Mouse (Mus musculus) forebrain, postnatal 0 days (tissue): ENCODE results near the gene Smyd3. TPM values are rescaled to one million over a fixed set of nuclear protein-coding genes. Genes with fewer than 3 reads are reported as not detected.

Experiments
- ATAC-seq: fragments of 200-750 bp; cut with Nextera tagmentation; 2 replicates; pipeline ENCODE4 v1.8.0; 2017; ENCODE audit warnings: mild to moderate bottlenecking, moderate library complexity
- DNase-seq: peaks from one replicate; pipeline ENCODE4 v3.0.0-alpha.2; 2015
- H3K27ac ChIP-seq: fragments of 300-500 bp; sonication (generic); 2 replicates; pipeline ENCODE4 v1.5.1; 2014; ENCODE audit warnings: low read depth, mild to moderate bottlenecking, antibody characterized with exemption, low read length, moderate library complexity, mixed read lengths
- H3K27me3 ChIP-seq: fragments of 300-500 bp; sonication (generic); 2 replicates; pipeline ENCODE4 v1.6.1; 2014; ENCODE audit warnings: mild to moderate bottlenecking, low read length, mixed read lengths; ENCODE audit not compliant: insufficient read depth
- H3K36me3 ChIP-seq: fragments of 300-500 bp; sonication (generic); 2 replicates; pipeline ENCODE4 v1.6.1; 2014; ENCODE audit warnings: mild to moderate bottlenecking, moderate library complexity; ENCODE audit not compliant: insufficient read depth
- H3K4me1 ChIP-seq: fragments of 300-500 bp; sonication (generic); 2 replicates; pipeline ENCODE4 v1.6.1; 2014; ENCODE audit warnings: antibody characterized with exemption; ENCODE audit not compliant: insufficient read depth
- H3K4me2 ChIP-seq: fragments of 300-500 bp; sonication (generic); 2 replicates; pipeline ENCODE4 v1.6.1; 2014; ENCODE audit warnings: low read depth, mild to moderate bottlenecking, moderate library complexity
- H3K4me3 ChIP-seq: fragments of 300-500 bp; sonication (generic); 2 replicates; pipeline ENCODE4 v1.5.1; 2014; ENCODE audit warnings: low read depth, low read length, mixed read lengths
- H3K9ac ChIP-seq: fragments of 300-500 bp; sonication (generic); 2 replicates; pipeline ENCODE4 v1.6.1; 2014; ENCODE audit warnings: mild to moderate bottlenecking
- H3K9me3 ChIP-seq: fragments of 300-500 bp; sonication (generic); 2 replicates; pipeline ENCODE4 v1.6.1; 2016; ENCODE audit warnings: low read length
- CTCF ChIP-seq: sonication (generic); IDR thresholded peaks from 2 replicates; pipeline ENCODE4 v1.5.1; 2016; ENCODE audit warnings: antibody characterized with exemption, control low read depth, low read depth
- WGBS: fragments of 180-500 bp; shearing (Covaris S2); extraction: QIAGEN DNeasy Blood & Tissue Kit; methylation state at CpG from one replicate; pipeline ENCODE4 v1.1.7; 2014; 5-methylcytosine and 5-hydroxymethylcytosine counted together
- polyA plus RNA-seq: library from polyadenylated mRNA; unstranded; fragments of >200 nt; fragmentation: Nextera tagmentation; extraction: Ambion mirVana; gene quantifications from 2 replicates; pipeline ENCODE4 v1.2.1, GENCODE M21; 2015
- total RNA-seq: library from RNA; depleted of rRNA; stranded (reverse); fragments of >200 nt; gene quantifications from 2 replicates; pipeline ENCODE4 v1.2.3, GENCODE M21; 2014; rRNA removed

The Smyd3 gene
- total and polyA plus RNA-seq, 2 experiments from 2014 or later: 19.0 to 27.6 TPM

DNA sequence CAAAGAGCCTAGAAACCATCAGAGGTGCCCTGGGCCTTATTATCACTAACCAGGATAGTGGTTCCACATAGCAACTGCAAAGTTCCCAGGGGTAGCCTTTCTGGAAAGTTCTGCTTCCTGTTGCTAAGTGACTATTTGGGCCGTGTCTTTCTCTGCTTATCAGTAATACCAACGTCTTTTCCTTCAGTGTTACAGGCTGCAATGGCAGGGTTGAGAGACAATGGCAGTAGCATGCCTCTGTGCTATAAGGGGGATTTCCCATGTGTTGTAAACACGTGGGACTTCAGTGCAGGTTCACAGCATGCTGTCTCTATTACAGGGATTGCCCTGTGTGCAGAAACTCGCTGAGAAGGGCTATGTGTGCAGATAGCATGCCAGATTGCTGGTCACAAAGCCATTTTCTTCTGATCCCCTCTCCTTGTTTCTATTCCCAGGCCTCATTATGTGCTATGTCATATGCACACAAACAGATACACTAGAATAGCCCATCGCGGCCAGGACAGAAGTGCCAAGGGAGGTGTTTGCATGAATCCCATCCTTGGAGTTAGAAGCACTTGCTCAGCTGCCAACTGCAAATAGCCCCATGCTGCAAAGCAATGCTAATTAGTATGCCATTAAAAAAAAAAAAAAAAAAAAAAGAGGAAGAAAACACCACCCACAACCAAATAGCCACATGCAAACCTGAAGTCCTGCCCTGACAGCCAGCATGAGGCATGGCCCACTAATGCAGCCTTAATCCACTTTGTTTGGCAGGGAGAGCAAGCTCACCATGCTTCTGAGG, 604.7 kb downstream of the Smyd3 start:
- H3K4me2 ChIP-seq: no peak overlapping the region
- no peak overlapping the region for H3K4me3 ChIP-seq
- no peaks in the 10 kb centered on the region for H3K9me3 ChIP-seq
- TF ChIP-seq CTCF: no peak
- no peak overlapping the region for H3K27ac ChIP-seq
- H3K4me1 ChIP-seq: 0 out of 2 replicates have a peak, but pooled peaks cover 4% of the 10 kb centered on the region
- H3K27me3 ChIP-seq: no peaks in the 10 kb centered on the region
- 23% methylated on average over 6 of the region's 6 CpGs for WGBS
- DNase-seq: no peak
- no peak for ATAC-seq
- no peak overlapping the region for H3K9ac ChIP-seq
- H3K36me3 ChIP-seq: peaks cover 19% of the 10 kb centered on the region; the same call in 1 of the 2 replicates

- TF ChIP-seq CTCF: no peak
- Histone ChIP-seq H3K27ac (no peak overlapping the region), H3K9ac (no peak overlapping the region), H3K4me2 (no peak overlapping the region), H3K27me3 (no peaks in the 10 kb centered on the region), H3K4me1 (0 out of 2 replicates have a peak, but pooled peaks cover 4% of the 10 kb centered on the region), H3K9me3 (no peaks in the 10 kb centered on the region), H3K36me3 (peaks cover 8% of the 10 kb centered on the region; the same call in 1 of the 2 replicates), H3K4me3 (no peak overlapping the region)
- DNase-seq: no peak
- WGBS: 61% methylated on average over 14 of the region's 14 CpGs
- ATAC-seq: no peak
Observed at GRCm38 (mm10) chr1:178910951-178911350, 606.9 kb downstream of the Smyd3 start.

Other genes starting within 250 kb of the Smyd3 start
- 21.8 and 22.3 TPM in 2 replicates for gene Tfb2m, start 28.2 kb upstream of the Smyd3 start, total RNA-seq
- 45.9 and 47.3 TPM in 2 replicates for gene Tfb2m, start 28.2 kb upstream of the Smyd3 start, polyA plus RNA-seq
- 26.0 and 28.5 TPM in 2 replicates for gene Cnst, start 28.3 kb upstream of the Smyd3 start, total RNA-seq
- gene Cnst, start 28.3 kb upstream of the Smyd3 start, polyA plus RNA-seq: 8.6 and 12.8 TPM in 2 replicates
- gene Sccpdh, start 150.2 kb upstream of the Smyd3 start, total RNA-seq: 108 and 115 TPM in 2 replicates
- gene Sccpdh, start 150.2 kb upstream of the Smyd3 start, polyA plus RNA-seq: 164 and 168 TPM in 2 replicates
- 0.15 TPM in 1 of 2 replicates, not detected in the other for gene Kif28, start 227.2 kb upstream of the Smyd3 start, total RNA-seq
- gene Kif28, start 227.2 kb upstream of the Smyd3 start, polyA plus RNA-seq: 0.05 TPM in 1 of 2 replicates, not detected in the other